Mouse (Mus musculus) embryo, embryonic 11 days (tissue): ENCODE measurements around the gene Ceacam18.
A peak's percentile ranks its signal among the peaks of the same experiment; 100 is the strongest.

Experiments
- DNase-seq: peaks from one replicate; pipeline ENCODE4 v3.0.0-alpha.2; 2015

The Ceacam18 gene

DNA sequence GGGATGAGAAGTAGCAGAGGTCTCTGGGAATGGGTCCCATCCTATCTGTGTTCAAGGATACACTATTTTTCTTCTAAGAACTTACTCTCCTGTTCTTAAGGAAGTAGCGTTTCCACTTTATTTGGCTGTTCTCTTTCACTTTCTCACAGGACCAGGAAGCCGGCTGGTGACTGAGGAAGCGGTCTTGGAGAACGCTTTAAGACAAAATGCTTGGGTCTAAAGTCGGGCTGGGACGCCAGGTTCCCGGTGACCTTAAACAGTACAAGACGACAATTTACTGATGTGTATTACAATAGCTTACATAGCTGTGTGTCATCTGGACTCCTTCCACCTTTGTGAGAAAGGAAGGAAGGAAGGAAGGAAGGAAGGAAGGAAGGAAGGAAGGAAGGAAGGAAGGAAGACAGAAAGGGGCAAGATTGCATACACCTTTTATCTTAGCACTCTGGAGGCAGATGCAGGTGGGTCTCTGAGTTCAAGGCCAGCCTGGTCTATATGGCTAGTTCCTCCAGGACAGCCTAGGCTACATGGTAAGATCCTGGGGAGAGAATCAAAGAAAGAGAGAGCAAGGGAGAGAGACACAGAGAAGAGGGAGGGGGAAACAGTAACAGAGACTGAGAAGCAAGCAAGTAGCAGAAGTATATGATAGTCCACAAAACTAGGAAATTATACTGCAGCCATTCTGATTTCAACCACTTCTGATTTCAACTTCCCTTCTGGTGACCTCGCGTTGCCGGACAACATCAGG, 36.7 kb downstream of the Ceacam18 start:
- no peak for DNase-seq

DNA sequence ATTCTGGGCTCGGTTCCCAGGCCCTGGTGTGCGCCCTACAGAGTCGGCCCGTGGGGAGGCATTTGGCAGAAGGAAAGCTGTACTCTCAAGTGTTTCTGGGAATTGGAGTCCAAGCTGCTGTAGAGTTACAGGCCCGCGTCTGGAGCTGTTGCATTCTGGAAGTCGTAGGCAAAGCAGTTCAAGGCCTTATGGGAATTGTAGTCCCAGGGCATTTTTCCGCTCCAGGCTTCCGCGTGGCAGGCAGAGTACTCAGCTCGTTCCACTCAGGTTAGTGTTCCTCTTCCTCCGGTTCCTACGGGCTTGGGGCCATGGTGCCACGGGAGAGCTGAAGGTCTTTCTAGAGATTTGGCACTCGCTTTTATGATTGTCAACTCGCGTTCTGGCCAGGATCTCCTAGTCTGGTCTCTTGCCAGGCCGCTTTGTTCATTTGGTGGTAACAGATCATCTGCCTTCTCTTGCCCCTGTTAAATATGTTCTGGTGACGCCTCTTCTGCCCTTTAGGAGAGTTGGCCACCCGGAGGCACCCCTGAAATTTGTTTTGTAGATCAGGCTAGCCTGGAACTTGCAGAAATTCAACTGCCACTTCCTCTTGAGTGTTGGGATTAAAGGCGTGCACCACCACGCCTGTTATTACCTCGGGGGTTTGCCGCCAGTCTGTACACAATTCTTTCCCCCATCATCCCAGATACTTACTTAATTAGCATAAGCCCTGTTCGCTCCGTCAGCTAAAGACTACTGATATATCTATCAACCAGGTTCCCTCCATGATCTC, 37.5 kb downstream of the Ceacam18 start, which contains the start of gene Ctu1:
Ctu1 (plus strand) TSS at position 208 of the 772 bp plus-strand sequence.
- DNase-seq: peak; percentile 93

DNA sequence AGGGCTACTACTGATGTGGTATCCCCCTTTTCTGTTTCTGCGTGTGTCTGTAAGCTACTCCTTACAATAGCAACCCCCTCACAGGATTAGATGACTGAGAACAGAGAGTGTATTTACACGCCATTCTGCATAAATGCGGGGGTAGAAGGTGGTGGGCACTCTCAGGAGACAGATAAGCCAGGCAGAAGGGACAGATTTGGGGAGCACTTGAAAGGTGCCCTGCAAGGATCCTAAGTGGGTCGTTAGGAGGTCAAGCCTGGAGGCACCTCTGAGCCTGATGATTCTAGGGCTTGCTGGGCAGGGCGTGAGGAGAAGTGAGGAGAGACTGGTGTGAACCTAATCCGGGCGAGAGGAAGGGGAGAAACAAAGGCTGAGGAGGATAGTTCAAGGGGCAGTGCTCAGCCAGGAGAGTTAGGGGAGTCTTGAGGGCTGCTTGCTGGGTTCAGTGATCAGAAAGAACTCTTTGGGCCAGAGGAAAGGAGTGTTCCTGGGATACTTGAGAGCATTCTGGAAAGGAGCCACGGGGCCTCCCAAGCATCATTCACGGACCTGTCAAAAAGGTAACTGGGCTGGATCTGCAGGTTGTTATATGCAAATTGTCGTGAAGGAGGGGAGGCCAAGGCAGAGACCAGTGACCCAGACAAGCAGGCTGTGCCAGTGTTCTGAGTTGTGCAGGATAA, 38.2 kb downstream of the Ceacam18 start:
- peak; percentile 19 for DNase-seq

DNA sequence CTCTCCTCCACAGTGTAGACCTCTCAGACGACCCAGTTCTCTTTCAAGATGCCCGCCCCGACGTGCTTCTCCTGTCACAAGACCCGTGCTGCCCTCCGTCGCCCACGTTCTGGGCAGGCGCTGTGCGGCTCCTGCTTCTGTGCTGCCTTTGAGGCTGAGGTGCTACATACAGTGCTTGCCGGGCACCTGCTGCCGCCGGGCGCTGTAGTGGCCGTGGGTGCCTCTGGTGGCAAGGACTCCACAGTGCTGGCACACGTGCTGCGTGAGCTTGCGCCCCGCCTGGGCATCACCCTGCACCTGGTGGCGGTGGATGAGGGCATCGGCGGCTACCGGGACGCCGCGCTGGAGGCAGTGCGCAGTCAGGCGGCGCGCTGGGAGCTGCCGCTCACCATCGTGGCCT, 40.6 kb downstream of the Ceacam18 start:
- DNase-seq: no peak

DNA sequence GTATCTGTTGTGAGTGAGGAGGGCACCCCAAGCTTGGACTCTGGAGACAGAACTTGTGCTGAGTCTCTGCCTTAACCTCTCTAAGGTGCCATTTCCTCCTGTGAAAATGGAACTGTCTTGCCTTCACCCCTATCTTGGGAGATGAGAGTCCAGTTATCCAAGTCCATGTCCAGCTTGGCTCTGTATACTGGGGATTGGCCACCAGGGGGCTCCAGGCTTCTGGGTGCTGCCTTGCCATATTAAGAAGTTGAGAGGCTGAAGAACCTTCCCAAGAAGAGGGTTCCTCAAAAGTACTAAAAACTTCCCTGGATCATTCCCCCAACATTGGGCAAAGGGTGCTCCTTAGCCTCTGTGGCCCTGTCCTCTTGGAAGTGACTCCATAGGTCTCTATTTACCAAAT, 44.0 kb downstream of the Ceacam18 start:
- DNase-seq: peak; percentile 30

DNA sequence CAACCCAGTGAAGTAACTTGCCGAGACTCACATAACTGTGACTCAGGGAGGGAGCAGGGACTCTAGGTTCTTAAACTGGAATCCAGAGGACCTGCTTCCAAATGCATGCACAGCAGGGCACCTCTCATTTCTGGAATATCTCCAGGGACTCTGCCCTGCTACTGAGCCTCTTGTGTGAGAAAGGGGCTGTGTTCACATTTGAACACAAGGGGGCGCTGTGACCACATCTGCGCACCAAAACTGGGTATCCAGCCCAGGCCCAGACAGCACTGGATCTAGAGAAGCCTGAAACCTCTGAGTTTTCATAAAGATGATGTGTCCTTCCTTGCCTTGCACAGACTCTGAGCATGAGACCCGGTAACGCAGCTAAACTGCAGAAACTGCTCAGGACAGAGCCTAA, 46.5 kb downstream of the Ceacam18 start:
- DNase-seq: peak; percentile 72

DNA sequence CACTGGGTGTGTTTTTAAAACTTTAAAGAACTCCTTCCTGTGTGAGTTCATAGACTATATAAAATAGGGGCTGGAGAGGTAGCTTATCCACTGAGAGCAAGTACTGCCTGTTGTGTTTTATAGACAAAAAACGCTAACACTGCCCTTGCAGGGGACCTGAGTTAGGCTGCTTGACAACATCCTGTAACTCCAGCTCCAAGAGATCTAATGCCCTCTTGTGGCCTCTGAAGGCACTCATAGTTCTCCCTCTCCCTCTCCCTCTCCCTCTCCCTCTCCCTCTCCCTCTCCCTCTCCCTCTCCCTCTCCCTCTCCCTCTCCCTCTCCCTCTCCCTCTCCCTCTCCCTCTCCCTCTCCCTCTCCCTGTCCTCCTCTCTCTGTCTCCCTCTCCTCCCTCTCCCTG, 48.0 kb downstream of the Ceacam18 start:
- DNase-seq: peak; percentile 12

DNA sequence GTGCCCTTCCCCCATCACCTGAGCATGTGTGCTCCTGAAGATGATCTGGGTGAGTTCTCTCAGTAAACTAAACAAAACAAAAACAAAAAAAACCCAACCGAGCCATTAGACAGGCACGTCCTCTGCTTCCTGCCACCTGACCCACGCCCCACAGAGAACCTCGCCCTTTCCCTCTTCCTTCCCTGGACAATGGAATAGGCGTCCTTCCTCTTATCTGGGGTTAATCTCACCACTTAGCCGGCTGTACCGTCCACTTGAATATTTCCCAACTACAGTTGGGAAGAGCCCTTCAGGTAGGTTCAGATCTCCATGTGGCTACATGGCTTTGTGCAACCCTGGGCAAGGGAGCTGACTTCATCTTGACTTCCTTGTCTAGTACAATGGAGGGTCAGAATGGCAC, 50.6 kb downstream of the Ceacam18 start:
- no peak for DNase-seq

DNA sequence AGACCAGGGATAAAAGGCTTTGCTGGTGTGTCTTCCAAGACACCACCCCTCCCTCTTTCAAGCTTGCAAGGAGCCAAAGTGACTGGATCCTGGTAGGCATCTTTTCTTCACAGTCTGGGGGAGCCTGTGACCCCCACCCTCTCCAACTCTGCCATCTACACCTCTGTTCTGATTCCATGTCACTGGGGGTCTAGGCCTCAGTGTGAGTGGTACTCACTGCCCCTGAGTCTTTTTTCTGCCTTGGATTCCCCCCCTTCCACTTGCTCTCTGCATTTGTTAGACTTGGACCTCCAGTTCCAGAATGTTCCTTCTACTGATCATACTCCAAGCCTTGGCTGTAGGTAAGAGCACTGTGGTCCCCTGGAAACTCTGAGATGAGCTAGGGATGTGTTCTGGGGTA, 55.6 kb downstream of the Ceacam18 start, which contains the start of gene Klk14:
Klk14 (plus strand) TSS at position 301 of the 400 bp plus-strand sequence.
- DNase-seq: no peak
